In genomic region chr9:7952886-7953285, GRCm38 (mm10) we compare ENCODE assay signal across 17 mouse cellular contexts. TPM values are rescaled to one million over a fixed set of nuclear protein-coding genes. Genes with fewer than 3 reads are reported as not detected.
DNase-seq lines count a peak whose midpoint lies in the region; ATAC-seq and TF ChIP-seq lines count a peak whose summit lies in the region.
"Had no signal": no experiment of that assay in that cellular context is flagged by ENCODE, and none has a peak within 500 bp of the region (broad histone marks: within the 10 kb centered on the region; RNA-seq: fewer than 3 reads in every experiment).

No protein-coding gene starts in this region.

- H3K4me3 ChIP-seq in gastrocnemius, adult 2 months = no peak overlapping the region
- H3K4me3 ChIP-seq in midbrain, embryonic 12.5 days = no peak overlapping the region
- H3K4me3 ChIP-seq in midbrain, embryonic 14.5 days (replicated peaks; ENCODE audit: low read depth, low read length) = no peak overlapping the region
- H3K4me3 ChIP-seq in hindbrain, postnatal 0 days (ENCODE audit: low read length) = no peak overlapping the region
- H3K4me3 ChIP-seq: embryonic facial prominence, embryonic 15.5 days; forebrain, embryonic 12.5 days; heart, embryonic 15.5 days; left cerebral cortex, adult 2 months; liver, embryonic 13.5 days had no signal

- no peak for TF ChIP-seq CTCF in gastrocnemius, adult 2 months (IDR thresholded peaks at IDR 0.05)
- no peak for TF ChIP-seq CTCF in hindbrain, postnatal 0 days (IDR thresholded peaks at IDR 0.05; ENCODE audit: low read depth)

- H3K9me3 ChIP-seq in midbrain, embryonic 12.5 days = no peaks in the 10 kb centered on the region
- H3K9me3 ChIP-seq in midbrain, embryonic 14.5 days (ENCODE audit: control insufficient read depth, low read length) = no peaks in the 10 kb centered on the region
- H3K9me3 ChIP-seq in hindbrain, postnatal 0 days (ENCODE audit: low read length) = no peaks in the 10 kb centered on the region
- H3K9me3 ChIP-seq: embryonic facial prominence, embryonic 15.5 days; forebrain, embryonic 12.5 days; heart, embryonic 15.5 days; liver, embryonic 13.5 days had no signal

- no peak overlapping the region for H3K9ac ChIP-seq in midbrain, embryonic 12.5 days (replicated peaks)
- no peak overlapping the region for H3K9ac ChIP-seq in midbrain, embryonic 14.5 days (replicated peaks; ENCODE audit: low read length)
- H3K9ac ChIP-seq in hindbrain, postnatal 0 days (replicated peaks; ENCODE audit: low read length) = no peak overlapping the region
- H3K9ac ChIP-seq: embryonic facial prominence, embryonic 15.5 days; forebrain, embryonic 12.5 days; heart, embryonic 15.5 days; liver, embryonic 13.5 days had no signal

- 0 out of 2 replicates have a peak, but pooled peaks cover 1% of the 10 kb centered on the region for H3K4me1 ChIP-seq in midbrain, embryonic 12.5 days
- no peaks in the 10 kb centered on the region for H3K4me1 ChIP-seq in midbrain, embryonic 14.5 days (ENCODE audit: control insufficient read depth, insufficient read depth, low read length)
- H3K4me1 ChIP-seq in hindbrain, postnatal 0 days (ENCODE audit: insufficient read depth, low read length) = no peaks in the 10 kb centered on the region

- intact Hi-C loops in gastrocnemius, adult 2 months (cut with DNase I) = no loop called here

- peak; percentile 45; the same call in 1 of the 2 replicates for ATAC-seq in midbrain, embryonic 12.5 days (ENCODE audit: low FRiP score, low read depth)
- no peak for ATAC-seq in midbrain, embryonic 14.5 days (ENCODE audit: low FRiP score, low TSS enrichment)
- peak; percentile 53; the same call in 1 of the 2 replicates for ATAC-seq in hindbrain, postnatal 0 days
- no peak for ATAC-seq in granulocyte monocyte progenitor cell, adult 5-6 weeks (replicated peaks; ENCODE audit: poor library complexity, severe bottlenecking)

- H3K27me3 ChIP-seq in midbrain, embryonic 12.5 days = no peaks in the 10 kb centered on the region
- no peaks in the 10 kb centered on the region for H3K27me3 ChIP-seq in midbrain, embryonic 14.5 days (ENCODE audit: control insufficient read depth, insufficient read depth, low read length)
- H3K27me3 ChIP-seq in hindbrain, postnatal 0 days (ENCODE audit: insufficient read depth, low read length) = no peaks in the 10 kb centered on the region
- H3K27me3 ChIP-seq: embryonic facial prominence, embryonic 15.5 days; forebrain, embryonic 12.5 days; heart, embryonic 15.5 days; liver, embryonic 13.5 days had no signal

- no peak overlapping the region for H3K27ac ChIP-seq in gastrocnemius, adult 2 months
- no peak overlapping the region for H3K27ac ChIP-seq in midbrain, embryonic 12.5 days (replicated peaks)
- H3K27ac ChIP-seq in midbrain, embryonic 14.5 days (replicated peaks; ENCODE audit: low read depth, low read length) = no peak overlapping the region
- no peak overlapping the region for H3K27ac ChIP-seq in hindbrain, postnatal 0 days
- H3K27ac ChIP-seq: embryonic facial prominence, embryonic 15.5 days; forebrain, embryonic 12.5 days; heart, embryonic 15.5 days; left cerebral cortex, adult 2 months; liver, embryonic 13.5 days had no signal

- H3K4me2 ChIP-seq in midbrain, embryonic 12.5 days (replicated peaks) = no peak overlapping the region
- no peak overlapping the region for H3K4me2 ChIP-seq in midbrain, embryonic 14.5 days (ENCODE audit: low read length)
- H3K4me2 ChIP-seq in hindbrain, postnatal 0 days (ENCODE audit: low read depth, low read length) = no peak overlapping the region
- H3K4me2 ChIP-seq: embryonic facial prominence, embryonic 15.5 days; forebrain, embryonic 12.5 days; heart, embryonic 15.5 days; liver, embryonic 13.5 days had no signal

- WGBS in midbrain, embryonic 12.5 days = 78% methylated on average over 5 of the region's 5 CpGs
- 76% methylated on average over 5 of the region's 5 CpGs for WGBS in midbrain, embryonic 14.5 days
- 74% methylated on average over 5 of the region's 5 CpGs for whole genome bisulfite sequencing in hindbrain, postnatal 0 days

- peaks cover 24% of the 10 kb centered on the region for H3K36me3 ChIP-seq in midbrain, embryonic 12.5 days
- no peaks in the 10 kb centered on the region for H3K36me3 ChIP-seq in midbrain, embryonic 14.5 days (ENCODE audit: control insufficient read depth, insufficient read depth, low read length)
- H3K36me3 ChIP-seq in hindbrain, postnatal 0 days (ENCODE audit: insufficient read depth, low read length) = no peaks in the 10 kb centered on the region

- peak; percentile 29 for DNase-seq in gastrocnemius, adult 2 months
- no peak for DNase-seq in gastrocnemius, postnatal 25 days
- DNase-seq in midbrain, embryonic 14.5 days = no peak
- no peak for DNase-seq in hindbrain, postnatal 0 days (ENCODE audit: low spot score)
- DNase-seq in spleen, adult 12 weeks (ENCODE audit: low spot score) = no peak
- no peak for DNase-seq in left cerebral cortex, adult 11 months (ENCODE audit: low spot score)
- DNase-seq: cerebellum, adult 11-12 months; heart, adult 18-20 months; liver, embryonic 13.5 days; thymus, postnatal 14 days had no signal

RNA-seq across cellular contexts. Expression of gene Yap1, which starts 51.5 kb away (rescaled TPM):
- total RNA-seq in gastrocnemius, adult 2 months (2021) = 10 to 100 TPM; 33.6 to 51.3 TPM
- 10 to 100 TPM; 38.2 to 43.3 TPM for total RNA-seq in gastrocnemius, postnatal 25 days (2021)
- polyA plus RNA-seq in midbrain, embryonic 12.5 days (2016; fragmentation: Nextera tagmentation; extraction: Ambion mirVana) = 31.0 and 32.0 TPM in 2 replicates
- polyA plus RNA-seq in midbrain, embryonic 14.5 days (2014; fragmentation: Nextera tagmentation; extraction: Ambion mirVana) = 5.9 and 7.8 TPM in 2 replicates
- total RNA-seq in hindbrain, postnatal 0 days (2014; rRNA removed) = 10.9 and 22.2 TPM in 2 replicates
- 6.3 and 6.7 TPM in 2 replicates for polyA plus RNA-seq in hindbrain, postnatal 0 days (2015; fragmentation: Nextera tagmentation; extraction: Ambion mirVana)
- not detected in 2 replicates for total RNA-seq in granulocyte monocyte progenitor cell, adult 5-6 weeks (2014; fragmentation: Nextera tagmentation)
- total RNA-seq in granulocyte monocyte progenitor cell, adult 5-6 weeks (2017) = not detected in 2 replicates
- total RNA-seq: megakaryocyte progenitor cell, adult 5-6 weeks had no signal

Comparison
In these comparisons a context has a peak if more than half of its experiments do, and no peak if none do; other contexts are left out.
1. ATAC-seq: peak in midbrain, embryonic 12.5 days (single experiment) and hindbrain, postnatal 0 days (single experiment); none in midbrain, embryonic 14.5 days (single experiment) and granulocyte monocyte progenitor cell, adult 5-6 weeks (single experiment).
2. RNA of gene Yap1, which starts 51.5 kb away (total RNA-seq): 33.6 to 51.3 TPM in gastrocnemius, adult 2 months, 38.2 to 43.3 TPM in gastrocnemius, postnatal 25 days and 10.9 to 22.2 TPM in hindbrain, postnatal 0 days; not detected in granulocyte monocyte progenitor cell, adult 5-6 weeks; every median in the first group is over 10 times any median in the second.